8 mouse cellular contexts compared by ENCODE assay signal in the genomic region with DNA sequence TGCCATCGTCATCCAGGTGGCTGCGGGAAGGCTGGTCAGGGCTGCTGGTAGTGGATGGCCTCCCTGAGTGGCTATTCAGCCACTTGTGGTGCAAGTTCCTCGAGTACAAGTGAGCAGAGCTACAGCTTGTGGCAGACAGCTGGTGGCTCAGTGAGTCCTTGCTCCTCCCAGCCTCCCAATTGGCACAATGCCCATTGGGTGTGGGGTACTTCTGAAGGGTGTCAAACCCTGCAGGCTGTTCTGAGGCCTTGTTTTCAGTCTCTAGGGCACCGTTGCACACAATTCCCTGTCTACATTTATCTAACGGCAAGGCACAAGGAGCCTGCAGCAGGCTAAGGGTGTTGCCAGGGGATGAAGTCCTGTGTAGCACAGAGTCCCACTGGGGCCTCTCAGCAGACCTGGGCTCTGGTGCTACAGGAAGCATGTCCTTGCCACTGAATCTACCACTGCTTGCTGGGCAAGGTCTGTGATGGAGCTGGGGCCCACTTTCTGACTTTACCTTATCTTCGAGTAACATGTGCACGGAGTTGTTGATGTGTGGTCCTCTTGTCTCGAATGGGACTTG. TPM values are rescaled to one million over a fixed set of nuclear protein-coding genes. Genes with fewer than 3 reads are reported as not detected.
DNase-seq lines count a peak whose midpoint lies in the region; ATAC-seq and TF ChIP-seq lines count a peak whose summit lies in the region.

No protein-coding gene starts in this region.

- WGBS in kidney, embryonic 15.5 days: 85% methylated on average over 8 of the region's 8 CpGs
- 89% methylated on average over 8 of the region's 8 CpGs for WGBS in kidney, embryonic 14.5 days
- WGBS in lung, embryonic 14.5 days: 58% methylated on average over 8 of the region's 8 CpGs

- no peak overlapping the region for H3K27ac ChIP-seq in kidney, embryonic 15.5 days
- no peak overlapping the region for H3K27ac ChIP-seq in kidney, embryonic 14.5 days (ENCODE audit: low read depth, low read length)
- 0 out of 2 replicates have a peak overlapping the region, but pooled peaks have one; percentile 40 for H3K27ac ChIP-seq in lung, embryonic 14.5 days (ENCODE audit: low read depth)

- TF ChIP-seq CTCF in lung, embryonic 14.5 days (IDR thresholded peaks at IDR 0.05; ENCODE audit: low read depth): no peak

- peak; percentile 8 for DNase-seq in c-Kit-positive CD71-negative TER-119-negative erythroid progenitor cells, embryonic 14.5 days (ENCODE audit: low read depth)
- peak; percentile 80 for DNase-seq in lung, embryonic 14.5 days
- DNase-seq in Muller cell, postnatal 12 days (ENCODE audit: inconsistent ontology term): no peak
- no peak for DNase-seq in gastrocnemius, adult 8-10 months (ENCODE audit: low spot score in 2 of 2)
- no peak for DNase-seq in spleen, postnatal 14 days (ENCODE audit: low spot score in 2 of 2)

- no peak overlapping the region for H3K4me2 ChIP-seq in kidney, embryonic 15.5 days
- H3K4me2 ChIP-seq in kidney, embryonic 14.5 days (replicated peaks; ENCODE audit: low read depth, low read length): no peak overlapping the region
- no peak overlapping the region for H3K4me2 ChIP-seq in lung, embryonic 14.5 days

- H3K9me3 ChIP-seq in kidney, embryonic 15.5 days (replicated peaks): no peaks in the 10 kb centered on the region
- H3K9me3 ChIP-seq in kidney, embryonic 14.5 days (ENCODE audit: control insufficient read depth, low read length): no peaks in the 10 kb centered on the region
- H3K9me3 ChIP-seq in lung, embryonic 14.5 days (ENCODE audit: low read depth, low read length): no peaks in the 10 kb centered on the region

- peak; percentile 64 for ATAC-seq in kidney, embryonic 15.5 days (replicated peaks; ENCODE audit: low FRiP score)
- ATAC-seq in kidney, embryonic 14.5 days (ENCODE audit: low FRiP score, low TSS enrichment): no peak
- 0 out of 2 replicates have a peak, but pooled peaks have one; percentile 28 for ATAC-seq in erythroid progenitor cell, adult 5-6 weeks (replicated peaks; ENCODE audit: low FRiP score, poor library complexity, severe bottlenecking)
- peak; percentile 66 for ATAC-seq in lung, embryonic 14.5 days (ENCODE audit: insufficient read depth)

- H3K4me1 ChIP-seq in kidney, embryonic 15.5 days: no peaks in the 10 kb centered on the region
- no peaks in the 10 kb centered on the region for H3K4me1 ChIP-seq in kidney, embryonic 14.5 days (ENCODE audit: control insufficient read depth, insufficient read depth, low read length)
- 0 out of 2 replicates have a peak, but pooled peaks cover 4% of the 10 kb centered on the region for H3K4me1 ChIP-seq in lung, embryonic 14.5 days (ENCODE audit: insufficient read depth)

- H3K4me3 ChIP-seq in kidney, embryonic 15.5 days (replicated peaks): no peak overlapping the region
- H3K4me3 ChIP-seq in kidney, embryonic 14.5 days (ENCODE audit: low read length): no peak overlapping the region
- no peak overlapping the region for H3K4me3 ChIP-seq in lung, embryonic 14.5 days (ENCODE audit: low read depth, low read length)

- no peak overlapping the region for H3K9ac ChIP-seq in kidney, embryonic 15.5 days
- no peak overlapping the region for H3K9ac ChIP-seq in kidney, embryonic 14.5 days (ENCODE audit: low read depth, low read length)
- no peak overlapping the region for H3K9ac ChIP-seq in lung, embryonic 14.5 days

- H3K36me3 ChIP-seq in kidney, embryonic 15.5 days: peaks cover 100% of the 10 kb centered on the region
- peaks cover 93% of the 10 kb centered on the region for H3K36me3 ChIP-seq in kidney, embryonic 14.5 days (ENCODE audit: control insufficient read depth, insufficient read depth, low read length)
- peaks cover 98% of the 10 kb centered on the region for H3K36me3 ChIP-seq in lung, embryonic 14.5 days (ENCODE audit: insufficient read depth)

- no peaks in the 10 kb centered on the region for H3K27me3 ChIP-seq in kidney, embryonic 15.5 days
- H3K27me3 ChIP-seq in kidney, embryonic 14.5 days (ENCODE audit: control insufficient read depth, insufficient read depth, low read length): no peaks in the 10 kb centered on the region
- no peaks in the 10 kb centered on the region for H3K27me3 ChIP-seq in lung, embryonic 14.5 days (ENCODE audit: insufficient read depth, low read length)

RNA-seq across cellular contexts. Expression of a gene that starts 46.6 kb away (rescaled TPM):
- 0.09 and 0.53 TPM in 2 replicates for polyA plus RNA-seq in kidney, embryonic 15.5 days (2015; fragmentation: Nextera tagmentation; extraction: Ambion mirVana)
- polyA plus RNA-seq in kidney, embryonic 14.5 days (2014; fragmentation: Nextera tagmentation; extraction: Ambion mirVana): 0.16 and 0.21 TPM in 2 replicates
- total RNA-seq in erythroid progenitor cell, adult 5-6 weeks (2015; ENCODE audit: low replicate concordance): not detected in 2 replicates
- total RNA-seq in erythroid progenitor cell, adult 5-6 weeks (2017; ENCODE audit: low replicate concordance): not detected in 2 replicates
- 0.09 TPM in 1 of 2 replicates, not detected in the other for polyA plus RNA-seq in lung, embryonic 14.5 days (2014; fragmentation: Nextera tagmentation; extraction: Ambion mirVana)
- not detected for total RNA-seq in gastrocnemius, adult 8-10 months (2022)

Comparison
In these comparisons a context has a peak if more than half of its experiments do, and no peak if none do; other contexts are left out.
1. DNase-seq: peak in c-Kit-positive CD71-negative TER-119-negative erythroid progenitor cells, embryonic 14.5 days (single experiment) and lung, embryonic 14.5 days (single experiment); none in Muller cell, postnatal 12 days (single experiment), gastrocnemius, adult 8-10 months (0 of 2) and spleen, postnatal 14 days (0 of 2).